Mouse (Mus musculus) left cerebral cortex, postnatal 14 days (tissue): ENCODE data around the gene Gstt2. TPM values are rescaled to one million over a fixed set of nuclear protein-coding genes. Genes with fewer than 3 reads are reported as not detected.

Experiments
- DNase-seq, 2 experiments: peaks; one replicate each; pipeline ENCODE4 v3.0.0; 2021 to 2022; ENCODE audit warnings: low spot score in 2 of 2, mixed read lengths in 1 of 2
- intact Hi-C: fragments of 180-260 bp; cut with DNase I; formaldehyde crosslinking; loops from one replicate; pipeline ENCODE4 v1.15.1; 2025
- total RNA-seq, 2 experiments: library from RNA; stranded (reverse); gene quantifications; 2 replicates each; pipeline ENCODE4 v1.2.3; 2021

The Gstt2 gene
- total RNA-seq, 2 experiments from 2014 or later, result 4.1 to 4.5 TPM

- no peak for DNase-seq
Observed at GRCm38 (mm10) chr10:75833456-75834080, 3.7 kb downstream of the Gstt2 start.

GRCm38 (mm10) chr10:75832272-75832895 is 4.8 kb downstream of the Gstt2 start:
- intact Hi-C loops, result no loop called here
- peak in 1 of 2 experiments; percentile 56 for DNase-seq

More at GRCm38 (mm10) chr10:75833456-75834080, 3.7 kb downstream of the Gstt2 start:
- intact Hi-C loops, result no loop called here

- DNase-seq, result no peak
- intact Hi-C loops, result no loop called here
Observed at GRCm38 (mm10) chr10:75830275-75830670, 7.0 kb downstream of the Gstt2 start.

GRCm38 (mm10) chr10:75829529-75830274 is 7.5 kb downstream of the Gstt2 start:
- intact Hi-C loops, result no loop called here

GRCm38 (mm10) chr10:75828500-75828931 is 8.7 kb downstream of the Gstt2 start:
- DNase-seq, result peak in 1 of 2 experiments; percentile 55
- intact Hi-C loops, result no loop called here

More at GRCm38 (mm10) chr10:75829529-75830274, 7.5 kb downstream of the Gstt2 start:
- no peak for DNase-seq

GRCm38 (mm10) chr10:75827668-75828360 is 9.4 kb downstream of the Gstt2 start:
- peak in 1 of 2 experiments; percentile 34 for DNase-seq

GRCm38 (mm10) chr10:75824530-75824929 is 12.7 kb downstream of the Gstt2 start:
- no peak for DNase-seq
- intact Hi-C loops, result no loop called here

More at GRCm38 (mm10) chr10:75827668-75828360, 9.4 kb downstream of the Gstt2 start:
- intact Hi-C loops, result no loop called here

- DNase-seq, result no peak
- intact Hi-C loops, result no loop called here
Observed at GRCm38 (mm10) chr10:75823782-75824181, 13.4 kb downstream of the Gstt2 start.

GRCm38 (mm10) chr10:75822443-75822842 is 14.8 kb downstream of the Gstt2 start, which contains the start of gene Gstt4:
Gstt4 (minus strand) TSS chr10:75822543.
- no peak for DNase-seq
- intact Hi-C loops, result no loop called here

- DNase-seq, result no peak
- intact Hi-C loops, result no loop called here
Observed at GRCm38 (mm10) chr10:75819882-75820281, 17.3 kb downstream of the Gstt2 start.

GRCm38 (mm10) chr10:75818641-75819040 is 18.6 kb downstream of the Gstt2 start:
- no peak for DNase-seq
- intact Hi-C loops, result no loop called here

- intact Hi-C loops, result no loop called here
- no peak for DNase-seq
Observed at GRCm38 (mm10) chr10:75804217-75804616, 33.0 kb downstream of the Gstt2 start.

- intact Hi-C loops, result no loop called here
- DNase-seq, result peak in 1 of 2 experiments; percentile 33
Observed at GRCm38 (mm10) chr10:75798176-75798696, 39.0 kb downstream of the Gstt2 start, which contains the start of gene Gstt1. Gstt1 (minus strand) TSS chr10:75798584.

- peak in 1 of 2 experiments; percentile 26 for DNase-seq
- intact Hi-C loops, result no loop called here
Observed at GRCm38 (mm10) chr10:75797619-75798175, 39.5 kb downstream of the Gstt2 start.

- DNase-seq, result no peak
- intact Hi-C loops, result no loop called here
Observed at GRCm38 (mm10) chr10:75796731-75797516, 40.3 kb downstream of the Gstt2 start.

GRCm38 (mm10) chr10:75794880-75795279 is 42.3 kb downstream of the Gstt2 start:
- intact Hi-C loops, result no loop called here

GRCm38 (mm10) chr10:75790773-75791172 is 46.5 kb downstream of the Gstt2 start:
- no peak for DNase-seq
- intact Hi-C loops, result no loop called here

More at GRCm38 (mm10) chr10:75794880-75795279, 42.3 kb downstream of the Gstt2 start:
- DNase-seq, result no peak

- no peak for DNase-seq
- intact Hi-C loops, result no loop called here
Observed at GRCm38 (mm10) chr10:75789841-75790240, 47.4 kb downstream of the Gstt2 start.
